Mouse (Mus musculus) kidney, adult 2 months (tissue): ENCODE measurements around the gene Iglon5. TPM values are rescaled to one million over a fixed set of nuclear protein-coding genes. Genes with fewer than 3 reads are reported as not detected.

ENCODE experiments used
- DNase-seq: peaks from one replicate; pipeline ENCODE4 v3.0.0; 2021
- H3K27ac ChIP-seq: fragments of 200-500 bp; 2 replicates; pipeline ENCODE4 v1.5.1; 2012; ENCODE audit warnings: low read depth, low read length, control low read depth, inconsistent platforms; ENCODE audit not compliant: insufficient read depth
- H3K27me3 ChIP-seq: fragments of 200-500 bp; replicated peaks from 2 replicates; pipeline ENCODE4 v1.6.1; 2012; ENCODE audit warnings: mild to moderate bottlenecking, moderate library complexity, low read length, inconsistent platforms; ENCODE audit not compliant: control insufficient read depth, insufficient read depth
- H3K36me3 ChIP-seq: fragments of 200-500 bp; 2 replicates; pipeline ENCODE4 v1.6.1; 2012; ENCODE audit warnings: mild to moderate bottlenecking, moderate library complexity, low read length, inconsistent platforms; ENCODE audit not compliant: control insufficient read depth, insufficient read depth
- H3K4me1 ChIP-seq: fragments of 200-500 bp; 2 replicates; pipeline ENCODE4 v1.6.1; 2011; ENCODE audit warnings: low read length; ENCODE audit not compliant: control insufficient read depth, insufficient read depth
- H3K4me3 ChIP-seq: fragments of 200-500 bp; 2 replicates; pipeline ENCODE4 v1.5.1; 2011; ENCODE audit warnings: mild to moderate bottlenecking, low read depth, low read length, control low read depth; ENCODE audit not compliant: insufficient read depth
- CTCF ChIP-seq: fragments of 200-500 bp; conservative IDR thresholded peaks from 2 replicates; pipeline ENCODE4 v1.5.1; 2011; ENCODE audit warnings: low read depth, mild to moderate bottlenecking, control low read depth, low read length, moderate library complexity, mixed read lengths; ENCODE audit not compliant: insufficient read depth, insufficient read length
- POLR2A ChIP-seq: fragments of 200-500 bp; IDR thresholded peaks from one replicate; pipeline ENCODE4 v1.6.1; 2011; ENCODE audit warnings: low read depth, low read length, control low read depth
- WGBS: fragments of 180-500 bp; shearing (Covaris S2); methylation state at CpG from one replicate; pipeline ENCODE4 v1.1.7; 2018; 5-methylcytosine and 5-hydroxymethylcytosine counted together
- polyA plus RNA-seq: library from polyadenylated mRNA; depleted of rRNA; stranded (reverse); fragments of >200 nt; gene quantifications from 2 replicates; pipeline ENCODE4 v1.2.3, GENCODE M21; 2012

Gene Iglon5
- polyA plus RNA-seq, 1 experiment, result 1.1 TPM

GRCm38 (mm10) chr7:43483236-43483635 lies 6.6 kb downstream of the Iglon5 start:
- H3K27me3 ChIP-seq, result no peaks in the 10 kb centered on the region
- TF ChIP-seq CTCF (no peak), POLR2A (no peak)
- no peaks in the 10 kb centered on the region for H3K36me3 ChIP-seq
- no peaks in the 10 kb centered on the region for H3K4me1 ChIP-seq
- WGBS, result 13% methylated on average over 10 of the region's 10 CpGs
- DNase-seq, result no peak
- H3K27ac ChIP-seq, result no peak overlapping the region
- no peak overlapping the region for H3K4me3 ChIP-seq

DNA sequence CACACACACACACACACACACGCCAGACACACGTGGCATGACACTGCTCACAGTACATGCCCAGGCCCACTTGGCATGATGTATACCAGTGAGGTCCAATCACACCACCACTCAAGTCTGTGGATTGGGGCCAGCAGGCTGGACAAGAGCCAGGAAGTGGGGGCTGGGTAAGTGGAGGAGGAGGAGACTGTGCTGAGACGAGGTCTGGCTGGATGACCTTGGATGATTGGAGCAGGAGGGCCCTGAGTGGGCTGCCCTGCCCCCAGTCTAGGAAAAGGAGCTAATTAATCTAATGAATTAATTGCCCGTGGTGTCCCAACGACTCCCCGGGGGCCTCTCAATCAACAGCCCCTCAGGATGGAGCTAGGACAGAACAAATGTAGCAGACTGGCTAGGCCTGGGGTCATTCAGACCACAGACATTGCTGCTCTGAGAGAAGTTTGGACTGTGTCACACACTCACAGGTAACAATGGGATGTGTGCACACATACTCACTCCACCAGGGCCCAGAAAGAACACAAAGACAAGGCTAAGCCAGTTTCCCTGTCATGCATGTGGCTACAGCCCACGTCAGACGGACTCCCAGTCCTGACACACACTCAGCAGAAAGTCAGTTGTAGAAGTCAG lies 7.7 kb downstream of the Iglon5 start:
- peak; percentile 28 for DNase-seq
- Histone ChIP-seq H3K27me3 (no peaks in the 10 kb centered on the region), H3K4me1 (no peaks in the 10 kb centered on the region), H3K27ac (no peak overlapping the region), H3K4me3 (no peak overlapping the region), H3K36me3 (no peaks in the 10 kb centered on the region)
- 34% methylated on average over 8 of the region's 8 CpGs for WGBS
- TF ChIP-seq POLR2A (no peak), CTCF (no peak)

DNA sequence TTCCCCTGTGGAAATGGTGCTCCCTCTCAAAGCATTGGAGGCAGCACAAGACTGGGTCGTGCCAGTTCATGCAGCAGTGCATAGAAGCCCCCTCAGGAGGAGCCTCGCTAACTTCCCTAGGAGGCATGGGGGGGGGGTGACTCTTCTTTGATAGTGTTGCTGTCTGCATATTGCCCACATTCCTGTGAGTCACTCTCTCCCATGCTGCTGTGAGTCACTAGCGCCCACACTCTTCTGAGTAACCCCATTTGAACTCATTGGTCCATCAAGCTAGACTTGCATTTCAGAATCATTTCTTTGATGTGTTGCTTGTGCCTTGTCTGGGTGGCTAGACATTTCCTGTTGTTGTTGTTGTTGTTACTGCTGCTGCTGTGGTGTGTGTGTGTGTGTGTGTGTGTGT lies 8.7 kb downstream of the Iglon5 start:
- no peak for DNase-seq
- Histone ChIP-seq H3K36me3 (no peaks in the 10 kb centered on the region), H3K27me3 (no peaks in the 10 kb centered on the region), H3K4me3 (no peak overlapping the region), H3K27ac (no peak overlapping the region), H3K4me1 (no peaks in the 10 kb centered on the region)
- WGBS, result 53% methylated on average over 3 of the region's 3 CpGs
- no peak for TF ChIP-seq CTCF
- no peak for TF ChIP-seq POLR2A

DNA sequence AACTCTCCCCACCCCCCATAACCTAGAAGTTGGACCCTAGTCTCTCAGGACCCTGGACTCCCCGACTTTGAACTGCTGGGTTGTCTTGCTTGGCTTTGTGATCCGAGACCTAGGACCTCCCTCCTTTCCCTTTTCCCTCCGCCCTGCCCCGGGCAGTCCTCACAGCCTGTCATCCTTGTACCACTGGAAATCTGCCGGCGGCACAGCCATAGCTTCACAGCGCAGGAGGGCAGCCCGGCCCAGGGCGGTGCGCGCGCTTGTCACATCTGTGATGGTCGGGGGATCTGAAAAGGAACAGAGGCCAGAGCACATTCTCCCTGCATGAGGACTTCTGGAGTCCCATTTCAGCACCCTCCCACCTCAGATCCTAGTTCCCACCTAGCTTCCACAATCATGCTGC lies 13.5 kb downstream of the Iglon5 start:
- H3K27ac ChIP-seq, result no peak overlapping the region
- WGBS, result 14% methylated on average over 13 of the region's 13 CpGs
- no peaks in the 10 kb centered on the region for H3K27me3 ChIP-seq
- no peaks in the 10 kb centered on the region for H3K4me1 ChIP-seq
- no peak for DNase-seq
- no peaks in the 10 kb centered on the region for H3K36me3 ChIP-seq
- TF ChIP-seq CTCF, result no peak
- no peak for TF ChIP-seq POLR2A
- H3K4me3 ChIP-seq, result no peak overlapping the region

DNA sequence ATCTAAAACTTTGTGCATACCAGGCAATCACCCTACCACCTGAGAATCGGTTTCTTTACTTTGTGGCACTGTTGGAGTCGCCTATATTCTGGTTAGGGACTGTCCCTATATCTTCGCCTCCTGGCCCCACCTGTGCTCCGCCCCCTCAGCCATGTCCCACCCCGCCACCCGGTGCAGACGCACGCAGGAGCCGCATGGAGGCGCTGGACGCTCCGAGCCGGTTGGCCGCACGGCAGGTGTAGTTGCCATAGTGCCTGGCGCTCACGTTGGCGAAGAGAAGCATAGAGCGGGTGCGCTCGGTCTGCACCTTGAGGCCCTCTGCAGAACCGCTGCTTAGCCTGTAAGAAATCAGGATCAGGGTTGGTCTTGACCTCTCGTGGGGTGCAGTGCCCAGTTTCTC lies 14.2 kb downstream of the Iglon5 start:
- H3K36me3 ChIP-seq, result no peaks in the 10 kb centered on the region
- H3K27me3 ChIP-seq, result no peaks in the 10 kb centered on the region
- TF ChIP-seq CTCF (no peak), POLR2A (no peak)
- H3K4me3 ChIP-seq, result no peak overlapping the region
- H3K4me1 ChIP-seq, result no peaks in the 10 kb centered on the region
- no peak overlapping the region for H3K27ac ChIP-seq
- WGBS, result 13% methylated on average over 23 of the region's 23 CpGs
- DNase-seq, result no peak

- TF ChIP-seq POLR2A (no peak), CTCF (peak; percentile 64)
- no peaks in the 10 kb centered on the region for H3K27me3 ChIP-seq
- WGBS, result 66% methylated on average over 8 of the region's 8 CpGs
- DNase-seq, result peak; percentile 35
- no peak overlapping the region for H3K4me3 ChIP-seq
- H3K27ac ChIP-seq, result no peak overlapping the region
- no peaks in the 10 kb centered on the region for H3K4me1 ChIP-seq
- H3K36me3 ChIP-seq, result no peaks in the 10 kb centered on the region
These were observed 19.5 kb downstream of the Iglon5 start for GRCm38 (mm10) chr7:43470373-43470772.

DNA sequence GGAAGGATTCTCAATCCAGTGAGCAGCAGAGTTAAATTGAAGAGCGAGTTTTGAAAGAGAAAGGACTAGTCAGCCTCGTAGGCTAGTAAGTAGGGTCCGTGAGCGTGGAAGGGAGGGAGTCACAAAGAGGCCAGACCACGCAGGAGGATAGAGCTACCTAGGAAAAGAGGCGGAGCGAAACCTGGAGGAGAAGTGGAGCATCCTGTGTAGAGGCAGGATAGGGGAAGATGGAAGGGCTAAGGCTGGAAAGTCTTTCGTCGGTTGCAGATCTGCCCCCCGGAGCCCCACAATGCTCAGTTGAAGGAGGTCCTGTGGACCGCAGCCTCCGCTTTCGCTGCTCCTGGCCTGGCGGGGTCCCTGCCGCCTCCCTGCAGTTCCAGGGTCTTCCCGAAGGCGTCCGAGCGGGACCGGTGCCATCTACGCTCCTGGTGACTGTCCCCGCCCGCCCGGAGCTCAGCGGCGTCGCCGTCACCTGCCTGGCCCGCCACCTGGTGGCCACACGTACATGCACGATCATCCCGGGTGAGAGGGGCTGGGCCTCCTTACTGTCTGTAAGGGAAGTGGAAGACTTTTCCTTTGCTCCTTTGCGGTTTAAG lies 23.7 kb downstream of the Iglon5 start:
- H3K27ac ChIP-seq, result peak overlapping the region; percentile 2; the same call in 1 of the 2 replicates
- TF ChIP-seq CTCF, result peak; percentile 80
- TF ChIP-seq POLR2A, result no peak

More for the DNA sequence above, 23.7 kb downstream of the Iglon5 start:
- peak; percentile 86 for DNase-seq
- Histone ChIP-seq H3K36me3 (no peaks in the 10 kb centered on the region), H3K27me3 (no peaks in the 10 kb centered on the region), H3K4me1 (no peaks in the 10 kb centered on the region), H3K4me3 (peak overlapping the region; percentile 62)
- WGBS, result 1% methylated on average over 33 of the region's 33 CpGs
